Mouse (Mus musculus) CH12.LX (cell line): ENCODE measurements around the gene Glt1d1.
A peak's percentile ranks its signal among the peaks of the same experiment; 100 is the strongest.

Source experiments
- CTCF ChIP-seq, 2 experiments: IDR thresholded peaks in 1 of 2; conservative IDR thresholded peaks in 1 of 2; 2 replicates each; pipeline ENCODE4 v1.5.1; 2011 to 2012; ENCODE audit warnings: low read depth in 2 of 2, low read length in 2 of 2, improper control_type of control experiment in 1 of 2, inconsistent platforms in 1 of 2, mild to moderate bottlenecking in 1 of 2, moderate library complexity in 1 of 2
- E2F4 ChIP-seq: IDR thresholded peaks from 2 replicates; pipeline ENCODE4 v1.6.1; 2011; ENCODE audit warnings: low read depth, low read length, improper control_type of control experiment; ENCODE audit not compliant: insufficient replicate concordance
- ETS1 ChIP-seq: conservative IDR thresholded peaks from 2 replicates; pipeline ENCODE4 v1.6.1; 2012; ENCODE audit warnings: low read depth, mild to moderate bottlenecking, inconsistent platforms, low read length, improper control_type of control experiment, moderate library complexity
- IRF4 ChIP-seq: IDR thresholded peaks from 2 replicates; pipeline ENCODE4 v1.6.1; 2014; ENCODE audit warnings: low read depth, mild to moderate bottlenecking, inconsistent platforms, low read length, improper control_type of control experiment
- MAX ChIP-seq: IDR thresholded peaks from 2 replicates; pipeline ENCODE4 v1.6.1; 2011; ENCODE audit warnings: low read length, improper control_type of control experiment
- MAZ ChIP-seq: IDR thresholded peaks from 2 replicates; pipeline ENCODE4 v1.6.1; 2012; ENCODE audit warnings: low read depth, mild to moderate bottlenecking, inconsistent platforms, low read length, improper control_type of control experiment, moderate library complexity
- MXI1 ChIP-seq: IDR thresholded peaks from 2 replicates; pipeline ENCODE4 v1.6.1; 2011; ENCODE audit warnings: mild to moderate bottlenecking, low read depth, low read length, improper control_type of control experiment
- MYC ChIP-seq: IDR thresholded peaks from 2 replicates; pipeline ENCODE4 v1.6.1; 2011; ENCODE audit warnings: low read depth, mild to moderate bottlenecking, improper control_type of control experiment, low read length
- UBTF ChIP-seq: IDR thresholded peaks from 2 replicates; pipeline ENCODE4 v1.6.1; 2012; ENCODE audit warnings: low read depth, mild to moderate bottlenecking, inconsistent platforms, low read length, improper control_type of control experiment, moderate library complexity
- USF1 ChIP-seq: IDR thresholded peaks from 2 replicates; pipeline ENCODE4 v1.6.1; 2014; ENCODE audit warnings: low read depth, mild to moderate bottlenecking, inconsistent platforms, low read length, improper control_type of control experiment

DNA sequence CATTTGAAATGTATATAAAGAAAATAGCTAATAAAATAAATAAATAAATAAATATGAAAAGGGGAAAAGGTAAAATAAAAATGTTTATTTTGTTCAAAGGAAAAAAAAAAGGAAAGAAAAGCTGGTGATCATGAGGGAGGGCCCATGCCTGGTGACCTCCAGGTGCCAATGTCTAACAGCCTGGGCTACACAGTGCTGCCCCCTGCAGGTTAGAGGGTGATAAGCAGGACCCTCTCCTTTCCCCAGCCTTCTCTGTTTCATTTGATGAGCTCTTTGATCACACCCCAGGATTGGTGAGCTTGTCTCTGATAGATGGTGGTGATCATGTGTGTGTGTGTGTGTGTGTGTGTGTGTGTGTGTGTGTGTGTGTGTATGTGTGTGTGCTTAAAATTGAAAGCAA, 17.0 kb downstream of the Glt1d1 start:
- TF ChIP-seq MXI1 (no peak), MAZ (no peak), USF1 (no peak), ETS1 (no peak), CTCF (conservative IDR thresholded peaks at IDR 0.05 in 1 of 2, IDR thresholded peaks at IDR 0.05 in 1 of 2; ENCODE audit: low read depth in 2 of 2, low read length in 2 of 2) (peak in 1 of 2 experiments; percentile 53; a peak in 2 of 4 replicates), MAX (no peak), IRF4 (no peak), E2F4 (no peak), UBTF (no peak), MYC (no peak)
